Mouse (Mus musculus) T-cell, adult 2 months (primary cell): ENCODE measurements around the gene Gm43720.

Experiments
- DNase-seq: peaks from one replicate; pipeline ENCODE4 v3.0.0; 2022; ENCODE audit warnings: low spot score

Gene Gm43720

GRCm38 (mm10) chr5:138262001-138262400 lies 17.8 kb downstream of the Gm43720 start:
- DNase-seq = no peak

GRCm38 (mm10) chr5:138260834-138261233 lies 18.9 kb downstream of the Gm43720 start:
- DNase-seq = no peak

- DNase-seq = no peak
These were observed 19.7 kb downstream of the Gm43720 start for GRCm38 (mm10) chr5:138260051-138260450.

- DNase-seq = no peak
These were observed 20.8 kb downstream of the Gm43720 start for GRCm38 (mm10) chr5:138258993-138259392.

- no peak for DNase-seq
These were observed 21.2 kb downstream of the Gm43720 start for GRCm38 (mm10) chr5:138258542-138258941.

GRCm38 (mm10) chr5:138258078-138258477 lies 21.7 kb downstream of the Gm43720 start:
- no peak for DNase-seq

GRCm38 (mm10) chr5:138257585-138257978 lies 22.2 kb downstream of the Gm43720 start:
- DNase-seq = no peak

GRCm38 (mm10) chr5:138256966-138257584 lies 22.7 kb downstream of the Gm43720 start:
- peak; percentile 57 for DNase-seq

- no peak for DNase-seq
These were observed 23.7 kb downstream of the Gm43720 start for GRCm38 (mm10) chr5:138256094-138256467.

GRCm38 (mm10) chr5:138255353-138256093 lies 24.2 kb downstream of the Gm43720 start, which contains the start of gene Lamtor4:
Gene Lamtor4, plus strand, starts transcription at chr5:138255482.
- peak; percentile 93 for DNase-seq

GRCm38 (mm10) chr5:138253061-138253460 lies 26.7 kb downstream of the Gm43720 start:
- no peak for DNase-seq

GRCm38 (mm10) chr5:138251144-138251543 lies 28.6 kb downstream of the Gm43720 start:
- no peak for DNase-seq

GRCm38 (mm10) chr5:138241511-138241910 lies 38.2 kb downstream of the Gm43720 start:
- DNase-seq = no peak

- no peak for DNase-seq
These were observed 45.5 kb downstream of the Gm43720 start for GRCm38 (mm10) chr5:138234224-138234623.

GRCm38 (mm10) chr5:138233778-138234177 lies 46.0 kb downstream of the Gm43720 start:
- no peak for DNase-seq

GRCm38 (mm10) chr5:138229511-138229910 lies 50.2 kb downstream of the Gm43720 start:
- DNase-seq = no peak

GRCm38 (mm10) chr5:138228026-138228425 lies 51.7 kb downstream of the Gm43720 start:
- peak; percentile 15 for DNase-seq

GRCm38 (mm10) chr5:138227367-138227766 lies 52.4 kb downstream of the Gm43720 start:
- no peak for DNase-seq

- DNase-seq = no peak
These were observed 53.3 kb downstream of the Gm43720 start for GRCm38 (mm10) chr5:138226491-138226890.

- DNase-seq = no peak
These were observed 54.1 kb downstream of the Gm43720 start, which contains the start of gene Nxpe5 for GRCm38 (mm10) chr5:138225700-138226099. Gene Nxpe5, plus strand, starts transcription at chr5:138225898.

GRCm38 (mm10) chr5:138223287-138223686 lies 56.5 kb downstream of the Gm43720 start:
- no peak for DNase-seq

- peak; percentile 63 for DNase-seq
These were observed 57.6 kb downstream of the Gm43720 start for GRCm38 (mm10) chr5:138222111-138222510.

- DNase-seq = no peak
These were observed 59.9 kb downstream of the Gm43720 start for GRCm38 (mm10) chr5:138219864-138220263.
